Comparison of ENCODE assay signal across 18 mouse cellular contexts in the genomic region with DNA sequence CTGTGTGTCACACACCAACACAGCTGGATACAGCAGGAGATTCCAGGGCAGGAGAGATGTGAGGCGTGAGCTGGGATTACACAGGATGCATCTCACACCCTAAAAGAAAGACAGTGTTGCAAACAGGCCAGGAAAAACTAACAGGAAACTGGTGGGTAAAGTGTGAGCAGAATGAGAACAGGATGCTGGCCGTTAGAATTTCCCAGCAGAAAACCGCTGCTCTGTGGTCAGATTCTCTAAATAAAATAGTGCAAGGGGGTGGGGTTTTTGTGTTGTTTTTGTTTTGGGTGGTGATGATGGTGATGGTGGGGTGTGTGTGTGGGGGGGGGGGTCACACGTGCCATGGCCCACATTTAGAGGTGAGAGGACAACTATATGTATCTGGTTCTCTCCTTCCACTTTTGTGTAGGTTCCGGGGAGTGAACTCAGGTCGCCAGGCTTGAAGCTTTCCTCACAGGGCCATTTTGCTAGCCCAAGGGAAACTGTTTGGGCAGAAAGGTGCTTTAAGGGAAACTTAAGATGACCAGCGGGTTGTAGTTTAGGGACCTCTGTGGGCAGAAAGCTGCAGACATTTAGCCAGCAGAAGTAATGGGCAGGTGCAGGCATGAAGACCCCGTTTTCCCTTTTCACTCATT. TPM values are rescaled to one million over a fixed set of nuclear protein-coding genes. Genes with fewer than 3 reads are reported as not detected.
DNase-seq lines count a peak whose midpoint lies in the region; ATAC-seq and TF ChIP-seq lines count a peak whose summit lies in the region.
"Had no signal": no experiment of that assay in that cellular context is flagged by ENCODE, and none has a peak within 500 bp of the region (broad histone marks: within the 10 kb centered on the region; RNA-seq: fewer than 3 reads in every experiment).

No protein-coding gene starts in this region.

- no peak for TF ChIP-seq CTCF in small intestine, adult 2 months (IDR thresholded peaks at IDR 0.05; ENCODE audit: extremely low read depth, insufficient read length, insufficient replicate concordance, low read depth, low read length)

- 68% methylated on average over 8 of the region's 8 CpGs for WGBS in heart, embryonic 16.5 days
- WGBS in heart, embryonic 12.5 days, result 71% methylated on average over 8 of the region's 8 CpGs
- 73% methylated on average over 8 of the region's 8 CpGs for WGBS in small intestine, adult 2 months

- ATAC-seq in heart, embryonic 16.5 days (replicated peaks; ENCODE audit: extremely low read depth, insufficient read depth, low FRiP score), result no peak
- ATAC-seq in heart, embryonic 12.5 days (ENCODE audit: insufficient number of reproducible peaks, low FRiP score), result no peak
- peak; percentile 41 for ATAC-seq in granulocyte monocyte progenitor cell, adult 5-6 weeks (replicated peaks; ENCODE audit: poor library complexity, severe bottlenecking)
- ATAC-seq in frontal cortex, adult (ENCODE audit: low TSS enrichment), result no peak
- ATAC-seq: forebrain, embryonic 16.5 days had no signal

- H3K27me3 ChIP-seq in heart, embryonic 16.5 days (ENCODE audit: control insufficient read depth, insufficient read depth, low read length), result no peaks in the 10 kb centered on the region
- no peaks in the 10 kb centered on the region for H3K27me3 ChIP-seq in heart, embryonic 12.5 days (replicated peaks)
- H3K27me3 ChIP-seq in small intestine, adult 2 months (ENCODE audit: control insufficient read depth, insufficient read depth, low read length), result no peaks in the 10 kb centered on the region
- H3K27me3 ChIP-seq: heart, embryonic 15.5 days had no signal

- H3K9ac ChIP-seq in heart, embryonic 16.5 days (ENCODE audit: low read length), result no peak overlapping the region
- no peak overlapping the region for H3K9ac ChIP-seq in heart, embryonic 12.5 days
- H3K9ac ChIP-seq: heart, embryonic 15.5 days had no signal

- H3K9me3 ChIP-seq in heart, embryonic 16.5 days (replicated peaks; ENCODE audit: control insufficient read depth, low read length), result no peaks in the 10 kb centered on the region
- H3K9me3 ChIP-seq in heart, embryonic 12.5 days (replicated peaks), result no peaks in the 10 kb centered on the region
- H3K9me3 ChIP-seq: heart, embryonic 15.5 days; midbrain, embryonic 10.5 days had no signal

- TF ChIP-seq POLR2A in small intestine, adult 2 months (IDR thresholded peaks at IDR 0.05; ENCODE audit: low read depth, low read length), result no peak

- peaks cover 9% of the 10 kb centered on the region for H3K4me1 ChIP-seq in heart, embryonic 16.5 days (ENCODE audit: control insufficient read depth, insufficient read depth, low read length)
- H3K4me1 ChIP-seq in heart, embryonic 12.5 days (replicated peaks), result peaks cover 13% of the 10 kb centered on the region; the same call in 1 of the 2 replicates
- peaks cover 4% of the 10 kb centered on the region for H3K4me1 ChIP-seq in small intestine, adult 2 months (ENCODE audit: control insufficient read depth, insufficient read depth, insufficient read length, low read length)

- H3K36me3 ChIP-seq in heart, embryonic 16.5 days (ENCODE audit: control insufficient read depth, insufficient read depth), result no peaks in the 10 kb centered on the region
- H3K36me3 ChIP-seq in heart, embryonic 12.5 days, result no peaks in the 10 kb centered on the region
- no peaks in the 10 kb centered on the region for H3K36me3 ChIP-seq in small intestine, adult 2 months (ENCODE audit: control insufficient read depth, insufficient read depth, low read length)
- H3K36me3 ChIP-seq: heart, embryonic 15.5 days; midbrain, embryonic 10.5 days had no signal

- H3K4me3 ChIP-seq in heart, embryonic 16.5 days (ENCODE audit: low read length), result no peak overlapping the region
- H3K4me3 ChIP-seq in heart, embryonic 12.5 days, result no peak overlapping the region
- no peak overlapping the region for H3K4me3 ChIP-seq in small intestine, adult 2 months (ENCODE audit: low read depth, low read length)
- H3K4me3 ChIP-seq: heart, embryonic 15.5 days had no signal

- DNase-seq in CD4-positive, CD25-positive, alpha-beta regulatory T cell, adult 2 months (ENCODE audit: low read depth, low spot score), result peak; percentile 56
- DNase-seq in adrenal gland, postnatal 4 days (ENCODE audit: low spot score in 2 of 2), result no peak
- no peak for DNase-seq in layer of hippocampus, adult 11-12 months (ENCODE audit: low spot score)
- DNase-seq: cerebellum, adult 2 months; embryo, embryonic 11 days; lung, adult 2 months had no signal

- H3K4me2 ChIP-seq in heart, embryonic 16.5 days (ENCODE audit: low read depth, low read length), result no peak overlapping the region
- H3K4me2 ChIP-seq in heart, embryonic 12.5 days, result no peak overlapping the region
- H3K4me2 ChIP-seq: heart, embryonic 15.5 days had no signal

- peak overlapping the region; percentile 28; the same call in 1 of the 2 replicates for H3K27ac ChIP-seq in heart, embryonic 16.5 days (ENCODE audit: low read length)
- H3K27ac ChIP-seq in heart, embryonic 12.5 days (ENCODE audit: poor library complexity, severe bottlenecking), result no peak overlapping the region
- H3K27ac ChIP-seq in small intestine, adult 2 months (ENCODE audit: insufficient read depth, low read depth, low read length), result peak overlapping the region; percentile 8; the same call in 1 of the 2 replicates
- H3K27ac ChIP-seq: heart, embryonic 15.5 days; kidney, postnatal 0 days; midbrain, embryonic 10.5 days had no signal

RNA-seq across cellular contexts. Expression of a gene that starts 7.4 kb away (rescaled TPM):
- 0.16 and 0.39 TPM in 2 replicates for polyA plus RNA-seq in heart, embryonic 16.5 days (2015; fragmentation: Nextera tagmentation; extraction: Ambion mirVana)
- not detected in 2 replicates for polyA plus RNA-seq in heart, embryonic 12.5 days (2016; fragmentation: Nextera tagmentation; extraction: Ambion mirVana)
- not detected in 2 replicates for total RNA-seq in granulocyte monocyte progenitor cell, adult 5-6 weeks (2014; fragmentation: Nextera tagmentation)
- 0.34 and 1.0 TPM in 2 replicates for total RNA-seq in granulocyte monocyte progenitor cell, adult 5-6 weeks (2017)
- not detected in 2 replicates for polyA plus RNA-seq in small intestine, adult 2 months (2012; rRNA removed)
- total RNA-seq in adrenal gland, postnatal 4 days (2021), result under 1 TPM; 0.11 to 0.25 TPM
- total RNA-seq: layer of hippocampus, postnatal 14 days had no signal
- polyA plus RNA-seq: cerebellum, adult 2 months; limb, embryonic 11.5 days; midbrain, embryonic 10.5 days had no signal

RNA-seq across cellular contexts. Expression of a gene that starts 29.7 kb away (rescaled TPM):
- polyA plus RNA-seq in heart, embryonic 16.5 days (2015; fragmentation: Nextera tagmentation; extraction: Ambion mirVana), result 0.26 TPM in 1 of 2 replicates, not detected in the other
- not detected in 2 replicates for polyA plus RNA-seq in heart, embryonic 12.5 days (2016; fragmentation: Nextera tagmentation; extraction: Ambion mirVana)
- not detected in 2 replicates for total RNA-seq in granulocyte monocyte progenitor cell, adult 5-6 weeks (2014; fragmentation: Nextera tagmentation)
- total RNA-seq in granulocyte monocyte progenitor cell, adult 5-6 weeks (2017), result not detected in 2 replicates
- polyA plus RNA-seq in small intestine, adult 2 months (2012; rRNA removed), result 0.46 TPM in 1 of 2 replicates, not detected in the other
- total RNA-seq in adrenal gland, postnatal 4 days (2021), result not detected
- total RNA-seq: gastrocnemius, postnatal 4 days; layer of hippocampus, postnatal 14 days had no signal
- polyA plus RNA-seq: cerebellum, adult 2 months; forebrain, embryonic 16.5 days; heart, embryonic 15.5 days; kidney, postnatal 0 days; limb, embryonic 11.5 days; lung, adult 2 months; midbrain, embryonic 10.5 days had no signal

RNA-seq across cellular contexts. Expression of a gene that starts 29.7 kb away (rescaled TPM):
- polyA plus RNA-seq in heart, embryonic 16.5 days (2015; fragmentation: Nextera tagmentation; extraction: Ambion mirVana), result 0.17 and 0.49 TPM in 2 replicates
- not detected in 2 replicates for polyA plus RNA-seq in heart, embryonic 12.5 days (2016; fragmentation: Nextera tagmentation; extraction: Ambion mirVana)
- not detected in 2 replicates for total RNA-seq in granulocyte monocyte progenitor cell, adult 5-6 weeks (2014; fragmentation: Nextera tagmentation)
- 0.09 TPM in 1 of 2 replicates, not detected in the other for total RNA-seq in granulocyte monocyte progenitor cell, adult 5-6 weeks (2017)
- polyA plus RNA-seq in small intestine, adult 2 months (2012; rRNA removed), result 0.25 TPM in 1 of 2 replicates, not detected in the other
- under 1 TPM in 1 of 2 experiments, not detected in 1; 0.79 TPM for total RNA-seq in adrenal gland, postnatal 4 days (2021)
- total RNA-seq: gastrocnemius, postnatal 4 days; layer of hippocampus, postnatal 14 days had no signal
- polyA plus RNA-seq: cerebellum, adult 2 months; forebrain, embryonic 16.5 days; kidney, postnatal 0 days; limb, embryonic 11.5 days; midbrain, embryonic 10.5 days had no signal
